Mouse (Mus musculus): ENCODE data around the gene Dido1. TPM values are rescaled to one million over a fixed set of nuclear protein-coding genes. Genes with fewer than 3 reads are reported as not detected.

Dido1 gene
- polyA plus RNA-seq, 1 experiment from 2014 or later: 12.6 TPM

DNA sequence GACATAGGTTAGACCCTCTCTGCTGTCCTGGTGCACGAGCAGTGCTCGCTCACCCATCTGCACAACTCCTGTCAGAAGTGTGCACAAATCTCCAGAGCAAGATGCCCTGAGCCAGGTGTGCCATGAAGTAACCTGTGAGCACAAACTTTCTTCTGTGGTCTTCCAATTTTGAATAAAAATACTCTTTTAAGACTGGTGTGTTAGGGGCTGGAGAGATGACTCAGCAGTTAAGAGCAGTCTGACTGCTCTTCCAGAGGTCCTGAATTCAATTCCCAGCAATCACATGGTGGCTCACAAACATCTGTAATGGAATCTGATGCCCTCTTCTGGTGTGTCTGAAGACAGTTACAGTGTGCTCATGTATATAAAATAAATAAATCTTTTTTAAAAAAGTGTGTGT is 33.5 kb upstream of the Dido1 start:
- WGBS (ENCODE audit: insufficient replicate concordance): 85% methylated on average over 2 of the region's 2 CpGs
- peaks cover 4% of the 10 kb centered on the region; the same call in 1 of the 2 replicates for H3K27me3 ChIP-seq (ENCODE audit: control insufficient read depth, insufficient read depth, low read depth, low read length)
- ATAC-seq (ENCODE audit: low read depth): no peak

DNA sequence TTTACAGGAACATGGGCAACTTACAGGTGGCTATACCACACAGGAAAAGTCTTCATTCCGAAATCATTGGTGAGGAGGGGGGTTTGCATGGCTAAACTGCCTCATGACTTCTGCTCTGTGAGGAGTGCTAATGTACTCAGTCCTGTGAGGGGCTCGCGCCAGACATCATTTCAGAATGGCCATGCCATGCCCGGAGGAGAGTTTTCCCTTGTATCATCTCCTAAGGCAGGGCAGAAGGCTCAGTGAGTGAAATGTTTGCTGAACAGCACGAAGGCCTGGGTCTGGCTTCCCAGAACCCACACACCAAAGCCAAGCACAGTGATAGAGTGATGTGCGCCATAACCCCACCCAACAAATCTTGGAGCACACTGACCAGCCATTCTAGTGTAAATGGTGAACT is 33.0 kb upstream of the Dido1 start:
- Histone ChIP-seq H3K4me1 (ENCODE audit: control insufficient read depth, low read depth, low read length) (no peaks in the 10 kb centered on the region), H3K9ac (ENCODE audit: low read depth, low read length) (no peak overlapping the region), H3K4me2 (ENCODE audit: low read depth, low read length) (no peak overlapping the region), H3K4me3 (ENCODE audit: low read depth, low read length) (no peak overlapping the region), H3K27me3 (ENCODE audit: control insufficient read depth, insufficient read depth, low read depth, low read length) (peaks cover 2% of the 10 kb centered on the region; the same call in 1 of the 2 replicates), H3K9me3 (replicated peaks; ENCODE audit: control insufficient read depth, low read length) (no peaks in the 10 kb centered on the region), H3K36me3 (ENCODE audit: control insufficient read depth, insufficient read depth) (no peaks in the 10 kb centered on the region; the same call in 1 of the 2 replicates), H3K27ac (ENCODE audit: low read length) (no peak overlapping the region)
- no peak for ATAC-seq (ENCODE audit: low read depth)
- WGBS (ENCODE audit: insufficient replicate concordance): 62% methylated on average over 6 of the region's 6 CpGs

More for the DNA sequence above, 33.5 kb upstream of the Dido1 start:
- no peak overlapping the region for H3K4me3 ChIP-seq (ENCODE audit: low read depth, low read length)
- no peak overlapping the region for H3K9ac ChIP-seq (ENCODE audit: low read depth, low read length)
- H3K36me3 ChIP-seq (ENCODE audit: control insufficient read depth, insufficient read depth): no peaks in the 10 kb centered on the region
- no peaks in the 10 kb centered on the region for H3K4me1 ChIP-seq (ENCODE audit: control insufficient read depth, low read depth, low read length)
- H3K4me2 ChIP-seq (ENCODE audit: low read depth, low read length): no peak overlapping the region
- no peaks in the 10 kb centered on the region for H3K9me3 ChIP-seq (replicated peaks; ENCODE audit: control insufficient read depth, low read length)
- no peak overlapping the region for H3K27ac ChIP-seq (ENCODE audit: low read length)

DNA sequence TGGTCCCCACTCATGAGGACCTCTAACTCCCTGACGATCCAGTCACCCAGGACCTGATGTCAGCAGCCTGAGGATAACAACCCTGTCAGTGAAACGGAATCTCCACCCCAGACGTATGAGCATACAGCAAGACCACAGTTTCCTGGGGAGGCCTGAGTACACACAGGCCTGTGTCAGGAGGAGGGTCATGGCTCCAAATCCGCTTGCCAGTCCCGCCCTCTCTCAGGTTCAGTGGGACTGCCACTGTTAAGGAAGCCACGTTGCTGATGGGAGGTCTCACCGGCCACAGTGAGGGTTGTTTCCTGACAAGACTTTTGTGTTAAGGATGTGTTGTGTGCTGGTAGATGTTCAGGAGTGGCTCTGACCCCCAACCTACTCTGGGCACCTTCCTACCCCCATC is 31.6 kb upstream of the Dido1 start:
- Histone ChIP-seq H3K27me3 (ENCODE audit: control insufficient read depth, insufficient read depth, low read depth, low read length) (no peaks in the 10 kb centered on the region), H3K36me3 (ENCODE audit: control insufficient read depth, insufficient read depth) (no peaks in the 10 kb centered on the region; the same call in 1 of the 2 replicates), H3K4me2 (ENCODE audit: low read depth, low read length) (no peak overlapping the region), H3K9me3 (replicated peaks; ENCODE audit: control insufficient read depth, low read length) (no peaks in the 10 kb centered on the region), H3K4me3 (ENCODE audit: low read depth, low read length) (no peak overlapping the region), H3K27ac (ENCODE audit: low read length) (no peak overlapping the region), H3K4me1 (ENCODE audit: control insufficient read depth, low read depth, low read length) (no peaks in the 10 kb centered on the region), H3K9ac (ENCODE audit: low read depth, low read length) (no peak overlapping the region)
- WGBS (ENCODE audit: insufficient replicate concordance): 52% methylated on average over 7 of the region's 7 CpGs
- no peak for ATAC-seq (ENCODE audit: low read depth)

DNA sequence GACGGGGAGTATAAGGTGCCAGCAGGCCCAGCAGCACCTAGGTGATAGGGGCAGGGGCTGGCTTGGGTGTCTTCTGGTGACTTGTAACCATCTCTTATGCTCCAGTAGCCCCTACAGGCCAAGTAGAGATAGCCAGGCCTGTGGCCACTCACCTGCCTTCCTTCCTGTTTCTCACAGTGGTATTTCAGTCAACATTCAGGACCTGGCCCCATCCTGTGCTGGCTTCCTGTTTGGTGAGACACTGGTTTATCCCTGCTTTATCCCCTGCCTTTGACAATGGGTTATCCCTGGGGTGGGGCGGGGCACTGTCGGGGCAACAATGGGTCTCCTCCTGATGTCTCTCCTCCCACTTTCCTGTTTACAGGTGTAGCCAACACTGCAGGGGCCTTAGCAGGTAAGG is 30.6 kb upstream of the Dido1 start:
- no peak overlapping the region for H3K4me3 ChIP-seq (ENCODE audit: low read depth, low read length)
- ATAC-seq (ENCODE audit: low read depth): no peak
- H3K27ac ChIP-seq (ENCODE audit: low read length): no peak overlapping the region
- no peaks in the 10 kb centered on the region for H3K9me3 ChIP-seq (replicated peaks; ENCODE audit: control insufficient read depth, low read length)
- no peaks in the 10 kb centered on the region for H3K27me3 ChIP-seq (ENCODE audit: control insufficient read depth, insufficient read depth, low read depth, low read length)
- no peaks in the 10 kb centered on the region; the same call in 1 of the 2 replicates for H3K36me3 ChIP-seq (ENCODE audit: control insufficient read depth, insufficient read depth)
- no peak overlapping the region for H3K4me2 ChIP-seq (ENCODE audit: low read depth, low read length)
- H3K4me1 ChIP-seq (ENCODE audit: control insufficient read depth, low read depth, low read length): no peaks in the 10 kb centered on the region
- WGBS (ENCODE audit: insufficient replicate concordance): 37% methylated on average over 3 of the region's 3 CpGs
- H3K9ac ChIP-seq (ENCODE audit: low read depth, low read length): no peak overlapping the region

DNA sequence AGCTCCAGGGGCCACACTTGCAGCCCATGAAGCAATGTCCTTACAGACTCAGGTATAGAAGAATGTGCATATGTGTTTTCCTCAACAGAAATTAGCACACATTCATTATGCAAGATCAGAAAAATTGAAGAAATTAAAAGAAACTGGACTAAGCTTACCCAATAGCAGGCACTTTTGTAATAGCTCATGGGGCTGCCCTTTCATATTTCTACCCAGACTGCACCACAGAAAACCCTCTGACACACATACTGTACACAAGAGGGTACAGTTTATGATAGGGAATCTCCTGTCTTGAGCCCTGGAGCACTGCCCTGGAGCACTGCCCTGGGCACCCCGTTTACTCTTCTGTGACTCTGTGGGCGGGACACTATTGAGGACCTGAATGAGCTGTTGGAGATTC is 28.2 kb upstream of the Dido1 start:
- no peak for ATAC-seq (ENCODE audit: low read depth)
- H3K27ac ChIP-seq (ENCODE audit: low read length): no peak overlapping the region
- H3K4me2 ChIP-seq (ENCODE audit: low read depth, low read length): no peak overlapping the region
- no peaks in the 10 kb centered on the region for H3K9me3 ChIP-seq (replicated peaks; ENCODE audit: control insufficient read depth, low read length)
- WGBS (ENCODE audit: insufficient replicate concordance): 58% methylated on average over 2 of the region's 2 CpGs
- H3K4me3 ChIP-seq (ENCODE audit: low read depth, low read length): no peak overlapping the region
- no peaks in the 10 kb centered on the region for H3K27me3 ChIP-seq (ENCODE audit: control insufficient read depth, insufficient read depth, low read depth, low read length)
- H3K36me3 ChIP-seq (ENCODE audit: control insufficient read depth, insufficient read depth): no peaks in the 10 kb centered on the region; the same call in 1 of the 2 replicates
- H3K9ac ChIP-seq (ENCODE audit: low read depth, low read length): no peak overlapping the region
- H3K4me1 ChIP-seq (ENCODE audit: control insufficient read depth, low read depth, low read length): no peaks in the 10 kb centered on the region

DNA sequence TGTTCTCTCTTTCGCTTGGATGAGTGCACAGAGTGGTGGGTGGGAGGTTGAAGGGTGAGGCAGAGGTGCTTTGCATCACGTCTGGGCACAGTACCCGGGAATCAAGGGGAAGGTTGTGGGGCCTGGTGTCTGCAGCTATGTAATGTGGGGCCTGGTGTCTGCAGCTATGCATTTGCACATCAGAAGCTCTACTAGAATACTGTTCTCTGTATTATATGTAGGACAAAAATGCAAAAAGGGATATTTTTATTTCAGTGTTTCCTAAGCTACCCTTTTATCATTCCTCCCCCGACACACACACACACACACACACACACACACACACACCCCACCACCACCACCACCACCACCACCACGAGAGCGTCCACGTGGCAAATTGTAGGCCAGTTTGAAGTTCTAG is 25.4 kb upstream of the Dido1 start:
- H3K4me3 ChIP-seq (ENCODE audit: low read depth, low read length): no peak overlapping the region
- H3K9me3 ChIP-seq (replicated peaks; ENCODE audit: control insufficient read depth, low read length): no peaks in the 10 kb centered on the region
- H3K4me1 ChIP-seq (ENCODE audit: control insufficient read depth, low read depth, low read length): peaks cover 3% of the 10 kb centered on the region
- no peaks in the 10 kb centered on the region; the same call in 1 of the 2 replicates for H3K36me3 ChIP-seq (ENCODE audit: control insufficient read depth, insufficient read depth)
- no peak overlapping the region for H3K9ac ChIP-seq (ENCODE audit: low read depth, low read length)
- no peak overlapping the region for H3K4me2 ChIP-seq (ENCODE audit: low read depth, low read length)
- H3K27ac ChIP-seq (ENCODE audit: low read length): no peak overlapping the region
- no peaks in the 10 kb centered on the region for H3K27me3 ChIP-seq (ENCODE audit: control insufficient read depth, insufficient read depth, low read depth, low read length)
- ATAC-seq (ENCODE audit: low read depth): no peak
- 65% methylated on average over 7 of the region's 7 CpGs for WGBS (ENCODE audit: insufficient replicate concordance)

DNA sequence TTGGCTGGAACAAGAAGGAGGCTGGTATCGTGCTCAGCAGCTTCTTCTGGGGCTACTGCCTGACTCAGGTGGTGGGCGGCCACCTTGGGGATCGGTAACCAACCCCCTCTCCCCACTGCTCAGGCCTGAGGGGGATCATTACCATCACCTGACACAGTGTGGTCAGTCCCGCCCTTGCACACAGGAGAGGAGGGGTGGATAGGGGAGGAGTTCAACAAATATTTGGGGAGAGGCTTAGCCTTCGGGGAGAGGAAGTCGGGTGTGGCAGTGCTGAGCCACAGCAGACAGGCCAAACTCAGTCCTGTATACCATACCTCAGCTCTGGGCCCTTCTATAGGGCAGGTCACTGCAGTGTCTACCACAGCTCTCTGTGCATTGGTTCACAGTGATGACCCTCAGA is 22.2 kb upstream of the Dido1 start:
- H3K4me1 ChIP-seq (ENCODE audit: control insufficient read depth, low read depth, low read length): peaks cover 18% of the 10 kb centered on the region
- H3K27ac ChIP-seq (ENCODE audit: low read length): no peak overlapping the region
- no peak overlapping the region for H3K9ac ChIP-seq (ENCODE audit: low read depth, low read length)
- H3K4me3 ChIP-seq (ENCODE audit: low read depth, low read length): no peak overlapping the region
- H3K36me3 ChIP-seq (ENCODE audit: control insufficient read depth, insufficient read depth): no peaks in the 10 kb centered on the region
- H3K4me2 ChIP-seq (ENCODE audit: low read depth, low read length): no peak overlapping the region
- H3K9me3 ChIP-seq (replicated peaks; ENCODE audit: control insufficient read depth, low read length): no peaks in the 10 kb centered on the region
- no peaks in the 10 kb centered on the region for H3K27me3 ChIP-seq (ENCODE audit: control insufficient read depth, insufficient read depth, low read depth, low read length)
- 36% methylated on average over 6 of the region's 6 CpGs for WGBS (ENCODE audit: insufficient replicate concordance)
- ATAC-seq (ENCODE audit: low read depth): 0 out of 2 replicates have a peak, but pooled peaks have one; percentile 42

DNA sequence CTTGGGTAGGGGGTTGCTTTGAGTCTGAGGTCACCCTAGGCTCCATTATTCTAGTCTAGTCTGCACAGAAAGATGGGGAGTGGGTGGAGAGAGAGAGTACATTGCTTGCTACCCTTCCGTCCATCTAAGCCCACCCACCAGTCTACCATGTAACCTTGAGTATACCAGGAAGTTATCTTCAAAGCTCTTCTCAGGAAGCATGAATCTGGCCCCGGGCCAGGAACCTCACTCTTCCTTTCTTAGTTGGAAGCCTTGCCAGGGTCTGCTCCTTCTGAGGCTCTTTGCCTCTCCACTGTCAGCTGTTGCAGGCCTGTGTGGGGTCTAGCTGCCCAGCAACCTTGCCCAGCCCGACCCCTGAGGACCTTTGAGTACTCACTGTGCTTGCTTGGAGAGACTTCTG is 21.2 kb upstream of the Dido1 start:
- H3K4me1 ChIP-seq (ENCODE audit: control insufficient read depth, low read depth, low read length): peaks cover 27% of the 10 kb centered on the region
- no peak for ATAC-seq (ENCODE audit: low read depth)
- H3K27me3 ChIP-seq (ENCODE audit: control insufficient read depth, insufficient read depth, low read depth, low read length): no peaks in the 10 kb centered on the region
- WGBS (ENCODE audit: insufficient replicate concordance): 50% methylated on average over 3 of the region's 3 CpGs
- H3K9ac ChIP-seq (ENCODE audit: low read depth, low read length): no peak overlapping the region
- H3K9me3 ChIP-seq (replicated peaks; ENCODE audit: control insufficient read depth, low read length): no peaks in the 10 kb centered on the region
- H3K4me2 ChIP-seq (ENCODE audit: low read depth, low read length): no peak overlapping the region
- no peak overlapping the region for H3K4me3 ChIP-seq (ENCODE audit: low read depth, low read length)
- no peaks in the 10 kb centered on the region for H3K36me3 ChIP-seq (ENCODE audit: control insufficient read depth, insufficient read depth)
- H3K27ac ChIP-seq (ENCODE audit: low read length): no peak overlapping the region

DNA sequence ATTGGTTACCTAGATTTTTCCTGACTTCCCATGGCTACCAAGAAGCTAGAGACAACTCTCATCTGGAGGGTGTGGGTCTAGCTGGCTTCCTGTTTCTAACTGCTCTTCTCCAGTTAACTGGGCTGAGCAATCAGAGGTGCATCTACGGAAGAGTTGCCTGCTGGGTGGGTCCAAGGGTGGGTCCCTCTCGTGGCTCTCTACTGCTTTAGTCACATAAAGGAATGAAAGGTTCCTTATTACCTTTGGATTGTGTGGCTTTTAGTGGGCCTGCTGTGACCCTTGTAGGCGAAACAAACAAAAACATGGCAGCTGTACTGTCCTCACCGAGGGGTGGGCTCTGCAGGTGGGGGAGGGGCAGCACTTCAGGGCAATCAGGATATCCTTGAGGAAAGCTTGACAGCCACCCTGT is 17.8 kb upstream of the Dido1 start:
- H3K4me1 ChIP-seq (ENCODE audit: control insufficient read depth, low read depth, low read length): peaks cover 51% of the 10 kb centered on the region
- H3K4me2 ChIP-seq (ENCODE audit: low read depth, low read length): no peak overlapping the region
- no peak for ATAC-seq (ENCODE audit: low read depth)
- 37% methylated on average over 4 of the region's 4 CpGs for WGBS (ENCODE audit: insufficient replicate concordance)
- H3K9me3 ChIP-seq (replicated peaks; ENCODE audit: control insufficient read depth, low read length): no peaks in the 10 kb centered on the region
- no peak overlapping the region for H3K4me3 ChIP-seq (ENCODE audit: low read depth, low read length)
- peaks cover 18% of the 10 kb centered on the region for H3K36me3 ChIP-seq (ENCODE audit: control insufficient read depth, insufficient read depth)
- H3K27ac ChIP-seq (ENCODE audit: low read length): 0 out of 2 replicates have a peak overlapping the region, but pooled peaks have one; percentile 17
- no peak overlapping the region for H3K9ac ChIP-seq (ENCODE audit: low read depth, low read length)
- H3K27me3 ChIP-seq (ENCODE audit: control insufficient read depth, insufficient read depth, low read depth, low read length): no peaks in the 10 kb centered on the region

Data from liver, embryonic 16.5 days (tissue).